Mouse (Mus musculus) olfactory bulb, adult 2 months (tissue): ENCODE measurements around the gene Ak5. TPM values are rescaled to one million over a fixed set of nuclear protein-coding genes. Genes with fewer than 3 reads are reported as not detected.
"Not testable (repeated sequence)": the region's sequence is repeated elsewhere in the genome, so short reads cannot be mapped to it uniquely, and the experiment has no call there.

Source experiments
- H3K27ac ChIP-seq: fragments of 200-500 bp; 2 replicates; pipeline ENCODE4 v1.5.1; 2012; ENCODE audit warnings: low read depth, low read length; ENCODE audit not compliant: insufficient read depth
- H3K4me1 ChIP-seq: fragments of 200-500 bp; 2 replicates; pipeline ENCODE4 v1.6.1; 2012; ENCODE audit warnings: low read length; ENCODE audit not compliant: control insufficient read depth, insufficient read depth
- H3K4me3 ChIP-seq: fragments of 200-500 bp; 2 replicates; pipeline ENCODE4 v1.5.1; 2012; ENCODE audit warnings: mild to moderate bottlenecking, low read depth, low read length, moderate library complexity; ENCODE audit not compliant: insufficient read depth
- CTCF ChIP-seq: fragments of 200-500 bp; IDR thresholded peaks from 2 replicates; pipeline ENCODE4 v1.5.1; 2012; ENCODE audit warnings: low read depth, mild to moderate bottlenecking, low read length, moderate library complexity; ENCODE audit not compliant: insufficient read depth
- POLR2A ChIP-seq: fragments of 200-500 bp; IDR thresholded peaks from 2 replicates; pipeline ENCODE4 v1.6.1; 2012; ENCODE audit warnings: mild to moderate bottlenecking, low read depth, low read length, moderate library complexity; ENCODE audit not compliant: insufficient read depth
- WGBS: fragments of 180-500 bp; shearing (Covaris S2); methylation state at CpG from one replicate; pipeline ENCODE4 v1.1.7; 2018; 5-methylcytosine and 5-hydroxymethylcytosine counted together
- polyA plus RNA-seq: library from polyadenylated mRNA; stranded (reverse); fragments of >200 nt; gene quantifications from 2 replicates; pipeline ENCODE4 v1.2.4, GENCODE M21; 2012; ENCODE audit warnings: low replicate concordance; ENCODE audit not compliant: missing spikeins, insufficient read depth, insufficient read length

The Ak5 gene
- polyA plus RNA-seq, 1 experiment = not detected

- Histone ChIP-seq H3K4me1 (peaks cover 9% of the 10 kb centered on the region), H3K27ac (no peak overlapping the region), H3K4me3 (no peak overlapping the region)
- 60% methylated on average over 10 of the region's 10 CpGs for WGBS
- no peak for TF ChIP-seq CTCF
- no peak for TF ChIP-seq POLR2A
Observed at GRCm38 (mm10) chr3:152462038-152462547, 206.1 kb downstream of the Ak5 start.

GRCm38 (mm10) chr3:152460802-152461201, 207.4 kb downstream of the Ak5 start:
- Histone ChIP-seq H3K27ac (no peak overlapping the region), H3K4me1 (peaks cover 9% of the 10 kb centered on the region), H3K4me3 (no peak overlapping the region)
- TF ChIP-seq CTCF (no peak), POLR2A (no peak)
- WGBS = 73% methylated on average over 4 of the region's 4 CpGs

GRCm38 (mm10) chr3:152458875-152459274, 209.3 kb downstream of the Ak5 start:
- 96% methylated on average over 4 of the region's 4 CpGs for WGBS
- H3K4me3 ChIP-seq, H3K4me1 ChIP-seq, H3K27ac ChIP-seq: not testable (repeated sequence)

GRCm38 (mm10) chr3:152457308-152458035, 210.7 kb downstream of the Ak5 start:
- WGBS = 72% methylated on average over 2 of the region's 2 CpGs
- no peak overlapping the region for H3K4me3 ChIP-seq
- H3K27ac ChIP-seq = no peak overlapping the region
- TF ChIP-seq CTCF (no peak), POLR2A (no peak)
- H3K4me1 ChIP-seq = peaks cover 3% of the 10 kb centered on the region

GRCm38 (mm10) chr3:152453163-152453562, 215.0 kb downstream of the Ak5 start:
- Histone ChIP-seq H3K4me3 (no peak overlapping the region), H3K4me1 (no peaks in the 10 kb centered on the region), H3K27ac (no peak overlapping the region)
- TF ChIP-seq POLR2A (no peak), CTCF (no peak)
- WGBS = 86% methylated on average over 4 of the region's 4 CpGs

GRCm38 (mm10) chr3:152446966-152447365, 221.2 kb downstream of the Ak5 start:
- H3K4me1 ChIP-seq = 0 out of 2 replicates have a peak, but pooled peaks cover 2% of the 10 kb centered on the region
- WGBS = 97% methylated on average over 1 of the region's 1 CpGs
- H3K27ac ChIP-seq = no peak overlapping the region
- no peak overlapping the region for H3K4me3 ChIP-seq
- TF ChIP-seq CTCF (no peak), POLR2A (no peak)

GRCm38 (mm10) chr3:152444114-152444513, 224.0 kb downstream of the Ak5 start:
- H3K4me1 ChIP-seq = 0 out of 2 replicates have a peak, but pooled peaks cover 2% of the 10 kb centered on the region
- TF ChIP-seq CTCF (no peak), POLR2A (no peak)
- no peak overlapping the region for H3K4me3 ChIP-seq
- no peak overlapping the region for H3K27ac ChIP-seq
- 88% methylated on average over 3 of the region's 3 CpGs for WGBS

GRCm38 (mm10) chr3:152442795-152443194, 225.4 kb downstream of the Ak5 start:
- Histone ChIP-seq H3K4me1 (0 out of 2 replicates have a peak, but pooled peaks cover 2% of the 10 kb centered on the region), H3K4me3 (no peak overlapping the region), H3K27ac (no peak overlapping the region)
- TF ChIP-seq POLR2A = no peak
- TF ChIP-seq CTCF = no peak
- WGBS = 79% methylated on average over 4 of the region's 4 CpGs

GRCm38 (mm10) chr3:152438068-152438467, 230.1 kb downstream of the Ak5 start:
- Histone ChIP-seq H3K4me3 (no peak overlapping the region), H3K27ac (no peak overlapping the region), H3K4me1 (peaks cover 5% of the 10 kb centered on the region; the same call in 1 of the 2 replicates)
- TF ChIP-seq CTCF (no peak), POLR2A (no peak)
- WGBS = 98% methylated on average over 7 of the region's 7 CpGs
